Mouse (Mus musculus) CD4-positive naive resting alpha-beta T cell, adult 57 days (primary cell): ENCODE results near the gene Dnase1l3. TPM values are rescaled to one million over a fixed set of nuclear protein-coding genes. Genes with fewer than 3 reads are reported as not detected.

ENCODE experiments used
- total RNA-seq: library from RNA; stranded (reverse); gene quantifications from one replicate; pipeline ENCODE4 v1.2.4, GENCODE M21; 2023

Dnase1l3 gene
- 2.3 TPM for total RNA-seq

GRCm38 (mm10) chr14:7994271-7994767, at the start of gene Dnase1l3:
Gene Dnase1l3, minus strand, starts transcription at chr14:7994573.

GRCm38 (mm10) chr14:8002432-8003092, 8.2 kb upstream of the Dnase1l3 start, which contains the start of gene Abhd6:
Gene Abhd6, plus strand, starts transcription at chr14:8002902.

GRCm38 (mm10) chr14:7957049-7957448, 37.3 kb downstream of the Dnase1l3 start, which contains the start of gene Gm45521:
Gene Gm45521, plus strand, starts transcription at chr14:7957288.

Other genes with a start within 250 kb of the Dnase1l3 start
- gene Gm26661, start 203.0 kb downstream of the Dnase1l3 start, total RNA-seq: not detected
- 32.1 TPM for gene Flnb, start 176.6 kb downstream of the Dnase1l3 start, total RNA-seq
- gene Gm45521, start 37.3 kb downstream of the Dnase1l3 start, total RNA-seq: not detected
- 13.6 TPM for gene Abhd6, start 8.3 kb upstream of the Dnase1l3 start, total RNA-seq
- 10.1 TPM for gene Rpp14, start 85.8 kb upstream of the Dnase1l3 start, total RNA-seq
- gene Pxk, start 103.6 kb upstream of the Dnase1l3 start, total RNA-seq: 55.7 TPM
- 133 TPM for gene Pdhb, start 178.5 kb upstream of the Dnase1l3 start, total RNA-seq
- 13.1 TPM for gene Kctd6, start 219.6 kb upstream of the Dnase1l3 start, total RNA-seq